Mouse (Mus musculus): Measurements from ENCODE around the gene Irgc1.
"Not testable (repeated sequence)": the region's sequence is repeated elsewhere in the genome, so short reads cannot be mapped to it uniquely, and the experiment has no call there.

The Irgc1 gene

DNA sequence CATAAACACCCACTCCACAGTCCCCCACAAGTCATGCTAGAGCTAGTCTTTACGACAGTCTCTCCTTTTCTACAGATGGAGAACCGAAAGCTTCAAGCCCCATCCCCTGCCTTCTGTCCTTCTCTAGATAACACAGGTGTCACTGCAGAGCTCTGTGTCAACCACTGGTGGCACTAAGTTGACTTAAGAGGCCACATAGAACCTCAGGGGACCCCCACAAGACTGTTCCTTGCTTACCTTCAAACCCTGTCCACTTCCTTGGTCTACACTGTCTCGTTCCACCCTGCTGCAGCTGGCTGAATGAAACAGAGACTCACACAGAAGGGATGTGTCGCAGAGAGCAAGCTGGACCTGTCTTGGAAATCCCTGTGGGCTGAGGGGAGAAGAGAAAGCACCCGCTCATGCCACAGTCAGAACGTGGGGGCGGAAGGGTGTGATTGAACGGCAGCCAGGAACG lies at the start of gene Irgc1:
Gene Irgc1 (minus strand): TSS at position 443 of the 457 bp plus-strand sequence.
- no peak for DNase-seq (ENCODE audit: low spot score)

DNA sequence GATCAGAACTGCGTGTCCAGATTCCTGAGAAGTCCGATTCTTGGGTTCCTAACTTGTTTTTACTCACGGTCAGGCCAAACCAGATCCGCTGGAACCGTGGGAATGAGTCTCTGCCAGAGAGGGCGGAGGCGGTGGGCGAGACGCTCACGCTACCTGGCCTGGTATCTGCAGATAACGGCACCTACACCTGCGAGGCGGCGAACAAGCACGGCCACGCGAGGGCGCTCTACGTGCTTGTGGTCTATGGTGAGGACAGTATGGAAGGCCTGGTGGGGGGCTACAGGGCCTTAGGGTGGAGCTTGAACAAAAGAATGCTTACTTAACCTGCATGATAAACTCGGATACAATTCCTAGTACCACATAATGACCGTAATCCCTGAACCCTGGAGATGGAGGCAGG lies 49.4 kb upstream of the Irgc1 start:
- DNase-seq (ENCODE audit: low spot score), result no peak

DNA sequence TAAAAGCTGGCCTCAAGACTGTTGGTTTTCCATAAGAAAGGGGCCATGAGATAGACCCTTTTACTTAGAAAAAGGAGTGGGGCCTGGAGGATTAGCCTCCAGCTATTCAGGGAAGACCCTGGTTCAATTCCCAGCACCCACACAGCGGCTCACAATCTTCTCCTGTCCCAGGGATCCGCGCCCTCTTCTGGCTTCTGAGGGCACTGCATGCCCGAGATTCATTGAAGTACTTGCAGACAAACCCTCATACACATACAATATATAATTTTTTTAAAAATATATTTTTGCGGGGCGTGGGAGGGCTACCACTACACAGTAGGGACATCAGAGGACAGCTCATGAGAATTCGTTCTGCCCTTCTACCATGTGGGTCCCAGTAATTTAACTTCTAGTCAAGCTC lies 48.8 kb upstream of the Irgc1 start:
- no peak for DNase-seq (ENCODE audit: low spot score)

DNA sequence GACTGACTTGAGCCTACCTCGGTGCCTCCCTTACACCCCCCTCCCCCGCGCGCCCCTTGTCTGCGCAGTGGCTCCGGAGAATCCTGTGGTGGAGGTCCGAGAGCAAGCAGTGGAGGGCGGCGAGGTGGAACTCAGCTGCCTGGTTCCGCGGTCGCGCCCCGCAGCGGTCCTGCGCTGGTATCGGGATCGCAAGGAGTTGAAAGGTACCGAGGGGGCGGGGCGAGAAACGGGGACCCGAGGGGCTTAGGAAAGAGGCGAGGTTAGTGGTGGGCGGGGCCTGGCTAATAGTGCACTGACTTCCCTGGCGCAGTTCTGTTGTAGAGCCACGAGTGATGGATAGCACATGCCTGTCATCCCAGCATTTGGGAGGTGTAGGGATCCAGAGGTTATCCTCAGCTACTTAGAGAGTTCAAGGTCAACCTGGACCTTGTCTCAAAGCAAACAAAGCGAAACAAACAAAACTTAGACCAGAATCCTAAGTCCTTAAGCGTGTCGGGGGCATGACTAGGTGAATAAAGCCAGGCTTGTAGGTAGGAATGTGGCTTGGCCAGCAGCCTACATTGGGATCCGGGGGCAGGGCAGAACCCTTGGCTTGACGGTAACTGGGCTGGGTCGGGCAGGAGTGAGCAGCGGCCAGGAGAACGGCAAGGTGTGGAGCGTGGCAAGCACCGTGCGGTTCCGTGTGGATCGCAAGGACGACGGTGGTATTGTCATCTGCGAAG lies 47.9 kb upstream of the Irgc1 start:
- DNase-seq (ENCODE audit: low spot score), result no peak

DNA sequence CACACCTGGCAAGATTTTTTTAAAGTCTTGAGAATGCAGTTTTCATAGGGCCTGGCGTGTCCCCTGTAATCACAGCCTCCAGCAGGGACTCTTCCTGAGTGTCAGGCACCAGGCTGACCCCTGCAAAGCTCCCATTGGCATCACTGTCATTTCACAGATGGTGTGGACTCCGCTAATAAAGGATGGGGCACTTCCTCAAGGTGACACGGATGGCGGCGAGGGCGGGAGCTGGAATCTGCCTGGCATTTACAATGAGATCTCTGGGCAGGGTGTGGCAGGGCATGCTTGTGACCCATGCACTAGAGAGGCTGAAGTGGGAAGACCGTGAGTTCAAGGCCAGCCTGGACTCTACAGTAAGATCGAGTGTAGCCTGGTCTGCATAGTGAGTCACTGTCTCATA lies 36.2 kb upstream of the Irgc1 start:
- DNase-seq (ENCODE audit: low spot score), result no peak

- no peak for DNase-seq (ENCODE audit: low spot score)
Measured at GRCm38 (mm10) chr7:24487403-24487802, 35.3 kb upstream of the Irgc1 start.

DNA sequence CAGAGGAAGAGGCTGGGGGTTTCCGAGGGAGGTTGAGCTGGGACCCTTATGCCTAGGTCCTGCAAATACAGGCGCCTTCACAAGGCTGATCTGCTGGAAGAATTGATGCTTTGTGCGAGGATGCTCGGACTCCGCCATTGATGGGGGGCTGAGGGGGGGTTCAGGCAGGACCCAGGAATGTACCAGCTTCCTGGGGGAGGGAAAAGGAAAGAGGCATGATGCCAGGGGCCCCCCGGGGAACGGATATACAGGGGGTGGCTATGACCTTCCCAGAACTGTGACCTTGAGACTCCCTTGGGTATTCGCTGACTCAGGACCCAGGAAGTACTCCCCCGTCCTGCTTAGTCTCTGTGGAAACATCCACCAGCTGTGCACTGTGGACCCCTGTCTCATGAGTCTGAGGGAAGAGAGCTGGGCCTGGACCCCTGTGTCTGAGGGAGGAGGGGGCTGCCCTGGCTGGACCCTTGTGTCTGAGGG lies 34.6 kb upstream of the Irgc1 start:
- DNase-seq (ENCODE audit: low spot score), result no peak

GRCm38 (mm10) chr7:24485481-24485880 lies 33.4 kb upstream of the Irgc1 start:
- DNase-seq (ENCODE audit: low spot score), result no peak

GRCm38 (mm10) chr7:24483291-24483690 lies 31.2 kb upstream of the Irgc1 start:
- not testable (repeated sequence) for DNase-seq (ENCODE audit: low spot score)

- no peak for DNase-seq (ENCODE audit: low spot score)
Measured at GRCm38 (mm10) chr7:24482208-24483020, 30.3 kb upstream of the Irgc1 start.

DNA sequence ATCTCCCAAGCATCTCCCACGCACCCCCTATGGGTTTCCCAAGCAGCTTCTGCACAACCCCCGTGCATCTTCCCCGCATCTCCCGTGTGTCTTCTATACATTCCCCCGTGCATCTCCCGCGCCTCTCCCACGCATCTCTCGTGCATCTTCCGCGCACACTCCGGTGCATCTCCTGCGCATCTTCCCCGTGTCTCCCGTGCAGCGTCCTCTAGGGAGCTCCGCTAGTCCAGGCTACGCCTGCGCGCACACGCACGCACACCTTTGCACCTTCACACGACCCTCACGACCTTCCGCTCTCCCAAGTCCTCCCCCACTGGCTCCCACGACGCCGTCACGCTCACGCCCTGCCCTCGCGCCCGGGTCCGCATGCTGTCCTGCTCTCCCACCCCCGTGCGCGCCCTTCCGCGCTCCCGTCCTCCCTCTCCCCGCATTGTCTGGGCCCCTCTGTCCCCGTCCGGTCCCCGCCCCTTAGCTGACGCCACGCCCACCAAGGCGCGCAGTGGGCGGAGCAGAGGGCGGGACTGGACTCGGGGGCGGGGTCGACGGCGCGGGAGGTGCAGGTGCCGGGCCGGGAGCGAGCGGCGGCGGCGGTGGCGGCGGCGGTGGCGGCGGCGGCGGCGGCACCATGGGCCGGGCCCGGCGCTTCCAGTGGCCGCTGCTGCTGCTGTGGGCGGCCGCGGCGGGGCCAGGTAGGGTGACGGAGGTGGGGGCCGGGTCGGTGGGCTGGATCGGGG lies 29.5 kb upstream of the Irgc1 start, which contains the start of gene Cadm4:
Gene Cadm4 (plus strand): TSS at position 550 of the 734 bp plus-strand sequence.
- peak; percentile 74 for DNase-seq (ENCODE audit: low spot score)

DNA sequence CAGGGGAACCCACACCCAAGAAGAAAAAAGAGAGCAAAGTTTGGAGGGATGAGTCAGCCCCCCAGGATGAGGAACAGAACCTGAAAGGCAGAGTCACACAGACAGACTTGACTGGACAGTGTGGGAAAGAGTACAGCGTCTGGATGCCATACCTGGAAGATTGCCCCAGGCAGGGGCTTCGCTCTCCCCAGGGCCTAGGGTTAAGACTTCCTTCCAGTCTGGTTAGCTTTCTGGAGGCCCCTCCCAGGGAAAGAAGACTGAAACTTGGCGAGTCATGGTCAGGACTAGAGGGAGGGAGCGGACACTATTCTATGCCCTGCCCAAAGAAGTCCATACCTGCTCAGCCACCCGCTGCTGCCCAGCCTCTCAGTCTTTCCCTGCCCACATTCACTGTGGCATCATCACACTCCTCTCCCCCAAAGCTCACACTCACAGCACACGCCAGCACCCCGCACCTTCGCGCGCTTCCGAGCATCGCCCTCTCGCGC lies 28.9 kb upstream of the Irgc1 start:
- DNase-seq (ENCODE audit: low spot score), result no peak

DNA sequence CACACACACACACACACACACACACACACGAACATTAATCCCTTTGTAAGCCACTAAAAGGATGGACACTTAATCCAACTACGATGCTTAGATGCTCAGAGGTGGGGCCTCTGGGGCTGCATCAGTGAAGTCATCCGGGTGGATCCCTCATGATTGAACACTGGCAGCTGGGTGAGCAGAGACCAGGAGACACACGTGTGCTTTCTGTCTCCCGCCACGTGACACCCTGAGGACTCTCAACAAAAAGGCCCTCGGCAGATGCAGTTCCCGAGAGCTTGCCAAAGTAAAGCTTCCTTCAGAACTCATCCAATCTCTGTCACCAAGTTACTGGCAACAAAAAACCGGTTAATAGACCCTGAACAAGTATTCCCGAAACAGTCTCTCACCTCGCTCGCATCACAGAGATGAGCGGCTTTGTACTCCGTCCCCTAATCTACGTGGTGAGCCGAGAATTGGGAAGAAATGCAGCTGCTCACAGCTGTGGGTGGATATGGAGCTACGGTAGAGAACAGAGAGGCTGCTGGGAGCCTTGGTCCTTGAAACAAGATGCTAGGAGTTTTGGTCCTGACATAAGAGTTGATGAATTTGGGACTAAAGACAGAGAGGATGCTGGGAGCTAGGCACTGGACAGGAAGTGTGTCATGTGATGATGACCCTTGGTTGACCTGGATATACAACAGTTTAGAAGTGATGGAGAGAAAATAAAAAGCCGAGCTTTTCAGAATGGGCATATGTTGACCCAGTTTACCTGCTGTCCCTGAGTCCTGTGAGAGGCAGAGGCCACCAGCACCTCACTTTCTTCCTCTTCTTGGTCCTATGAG lies 28.2 kb upstream of the Irgc1 start:
- no peak for DNase-seq (ENCODE audit: low spot score)

GRCm38 (mm10) chr7:24479685-24480084 lies 27.6 kb upstream of the Irgc1 start:
- DNase-seq (ENCODE audit: low spot score), result no peak

GRCm38 (mm10) chr7:24478911-24479310 lies 26.8 kb upstream of the Irgc1 start:
- DNase-seq (ENCODE audit: low spot score), result no peak

- no peak for DNase-seq (ENCODE audit: low spot score)
Measured at GRCm38 (mm10) chr7:24476856-24477255, 24.8 kb upstream of the Irgc1 start.

DNA sequence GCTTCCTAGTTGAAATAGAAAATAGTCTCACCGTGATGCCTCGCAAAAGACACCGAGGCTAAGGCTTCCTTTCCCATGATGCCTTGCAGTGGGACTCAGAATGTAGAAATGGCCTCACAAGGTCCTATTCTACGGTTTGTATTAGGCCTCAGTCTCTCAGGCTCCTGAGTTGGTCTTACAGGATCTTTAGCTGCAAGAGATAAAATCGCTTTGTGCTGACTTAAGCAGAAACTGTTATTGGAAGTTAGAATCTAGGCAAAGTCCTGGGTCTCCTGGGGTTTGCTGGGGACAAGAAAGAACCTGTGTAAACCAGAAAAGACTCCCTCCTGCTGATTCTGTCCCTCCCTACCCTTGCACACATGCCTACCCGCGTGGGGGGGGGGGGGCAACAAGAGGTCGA lies 24.2 kb upstream of the Irgc1 start:
- no peak for DNase-seq (ENCODE audit: low spot score)

- DNase-seq (ENCODE audit: low spot score), result no peak
Measured at GRCm38 (mm10) chr7:24474811-24475506, 22.9 kb upstream of the Irgc1 start.

DNA sequence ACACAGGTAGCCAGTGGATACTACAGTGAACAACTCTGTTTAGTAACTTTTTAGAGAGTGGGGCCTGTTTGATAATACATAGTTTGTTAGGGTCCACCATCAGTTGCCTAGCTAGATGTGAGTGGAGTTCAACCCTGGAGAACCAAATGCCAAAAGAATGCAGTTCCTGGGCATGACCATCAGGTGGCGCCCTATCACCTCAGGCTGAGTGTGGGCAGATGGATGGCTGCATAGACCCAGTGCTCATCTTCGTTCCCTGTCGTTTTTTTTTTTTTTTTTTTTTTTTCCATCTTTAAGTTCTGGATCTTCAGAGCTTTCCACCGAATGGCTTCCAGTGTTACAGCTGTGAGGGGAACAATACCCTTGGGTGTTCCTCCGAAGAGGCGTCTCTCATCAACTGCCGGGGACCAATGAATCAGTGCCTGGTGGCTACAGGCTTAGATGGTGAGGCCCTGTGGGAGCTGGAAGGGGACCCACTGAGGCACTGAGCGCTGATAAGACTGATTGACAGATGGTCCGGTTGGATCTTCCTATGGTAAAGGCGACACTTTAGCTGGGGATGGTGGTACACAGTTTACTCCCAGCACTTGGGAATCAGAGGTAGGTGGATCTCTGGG lies 21.9 kb upstream of the Irgc1 start:
- DNase-seq (ENCODE audit: low spot score), result peak; percentile 15

GRCm38 (mm10) chr7:24472937-24473336 lies 20.8 kb upstream of the Irgc1 start:
- no peak for DNase-seq (ENCODE audit: low spot score)
